Comparison of ENCODE assay signal across 8 mouse cellular contexts in genomic region chrX:163957803-163958466, GRCm38 (mm10). TPM values are rescaled to one million over a fixed set of nuclear protein-coding genes. Genes with fewer than 3 reads are reported as not detected.
DNase-seq lines count a peak whose midpoint lies in the region; ATAC-seq and TF ChIP-seq lines count a peak whose summit lies in the region.

No protein-coding gene starts in this region.

- H3K27ac ChIP-seq in left cerebral cortex, adult 2 months: peak overlapping the region; percentile 92
- H3K27ac ChIP-seq in liver, embryonic 11.5 days (ENCODE audit: low read depth, low read length): peak overlapping the region; percentile 97

- WGBS in liver, embryonic 11.5 days: 16% methylated on average over 53 of the region's 67 CpGs

- intact Hi-C loops in left cerebral cortex, adult 2 months (cut with DNase I): loop anchor here (2.0 to 10.0 kb wide), 3 partner anchors 49 to 1013 kb away; partner anchors contain the start of gene Ap1s2

- H3K36me3 ChIP-seq in liver, embryonic 11.5 days (ENCODE audit: control insufficient read depth, insufficient read depth, low read length): no peaks in the 10 kb centered on the region; the same call in 1 of the 2 replicates

- peak; percentile 67 for ATAC-seq in inflammation-experienced regulatory T-cells, adult 6 months
- ATAC-seq in liver, embryonic 11.5 days (replicated peaks; ENCODE audit: low FRiP score): peak; percentile 92

- no peaks in the 10 kb centered on the region for H3K27me3 ChIP-seq in liver, embryonic 11.5 days (replicated peaks; ENCODE audit: control insufficient read depth, insufficient read depth, low read length)

- H3K4me2 ChIP-seq in liver, embryonic 11.5 days: peak overlapping the region; percentile 76

- no peaks in the 10 kb centered on the region for H3K9me3 ChIP-seq in liver, embryonic 11.5 days (ENCODE audit: control insufficient read depth, low read length)

- peak in 1 of 2 experiments; percentile 41 for DNase-seq in left cerebral cortex, adult 2 months (ENCODE audit: extremely low spot score in 1 of 2, low spot score in 2 of 2)
- DNase-seq in left cerebral cortex, adult 9 months (ENCODE audit: low spot score in 2 of 2): no peak
- peak; percentile 24 to 39 for DNase-seq in cerebellum, postnatal 4 days (ENCODE audit: low spot score in 2 of 2)
- DNase-seq in gastrocnemius, postnatal 10 days: peak; percentile 66
- DNase-seq in liver, embryonic 11.5 days (ENCODE audit: low spot score): peak; percentile 67
- peak; percentile 10 to 26 for DNase-seq in monocyte, adult 2 months (ENCODE audit: low read depth in 1 of 2, low spot score in 2 of 2)
- peak; percentile 38 to 53 for DNase-seq in spleen, postnatal 14 days (ENCODE audit: low spot score in 2 of 2)

- no peaks in the 10 kb centered on the region for H3K4me1 ChIP-seq in liver, embryonic 11.5 days (replicated peaks; ENCODE audit: control insufficient read depth, insufficient read depth, low read length)

- H3K9ac ChIP-seq in liver, embryonic 11.5 days (ENCODE audit: low read depth, low read length): peak overlapping the region; percentile 78

- no peak for TF ChIP-seq CTCF in left cerebral cortex, adult 2 months (IDR thresholded peaks at IDR 0.05)

- peak overlapping the region; percentile 60 for H3K4me3 ChIP-seq in left cerebral cortex, adult 2 months
- H3K4me3 ChIP-seq in liver, embryonic 11.5 days (ENCODE audit: low read depth, low read length): peak overlapping the region; percentile 70

RNA-seq across cellular contexts. Expression of gene Zrsr2, which starts 0.5 kb away (rescaled TPM):
- 10 to 100 TPM; 43.9 to 51.7 TPM for total RNA-seq in left cerebral cortex, adult 2 months (2021)
- total RNA-seq in gastrocnemius, postnatal 10 days (2021): 10 to 100 TPM; 17.6 to 18.0 TPM
- polyA plus RNA-seq in inflammation-experienced regulatory T-cells, adult 6 months (2017; shearing (Covaris generic)): 10 to 100 TPM; 39.9 to 51.4 (median 47.4) TPM
- polyA plus RNA-seq in liver, embryonic 11.5 days (2014; fragmentation: Nextera tagmentation; extraction: Ambion mirVana): 31.4 and 37.6 TPM in 2 replicates

RNA-seq across cellular contexts. Expression of gene Ap1s2, which starts 49.1 kb away (rescaled TPM):
- total RNA-seq in left cerebral cortex, adult 2 months (2021): 10 to 100 TPM; 30.3 to 39.9 TPM
- total RNA-seq in gastrocnemius, postnatal 10 days (2021): 10 to 100 TPM; 23.0 to 26.0 TPM
- 10 to 100 TPM; 19.5 to 54.7 (median 22.6) TPM for polyA plus RNA-seq in inflammation-experienced regulatory T-cells, adult 6 months (2017; shearing (Covaris generic))
- 8.5 and 9.1 TPM in 2 replicates for polyA plus RNA-seq in liver, embryonic 11.5 days (2014; fragmentation: Nextera tagmentation; extraction: Ambion mirVana)

Comparison
In these comparisons a context has a peak if more than half of its experiments do, and no peak if none do; other contexts are left out.
1. DNase-seq: peak in cerebellum, postnatal 4 days (2 of 2), gastrocnemius, postnatal 10 days (single experiment), liver, embryonic 11.5 days (single experiment), monocyte, adult 2 months (2 of 2) and spleen, postnatal 14 days (2 of 2); none in left cerebral cortex, adult 9 months (0 of 2).